Mouse (Mus musculus) stomach, embryonic 14.5 days (tissue): ENCODE data around the gene Wdtc1. TPM values are rescaled to one million over a fixed set of nuclear protein-coding genes. Genes with fewer than 3 reads are reported as not detected.
A peak's percentile ranks its signal among the peaks of the same experiment; 100 is the strongest.

ENCODE experiments used
- ATAC-seq: fragments of 200-750 bp; cut with Nextera tagmentation; 2 replicates; pipeline ENCODE4 v1.8.0; 2017; ENCODE audit warnings: low read depth, moderate TSS enrichment; ENCODE audit not compliant: insufficient number of reproducible peaks, insufficient read depth, low FRiP score
- H3K27ac ChIP-seq: fragments of 300-500 bp; sonication (generic); 2 replicates; pipeline ENCODE4 v1.5.1; 2014; ENCODE audit warnings: mild to moderate bottlenecking, low read length, moderate library complexity, mixed read lengths
- H3K27me3 ChIP-seq: fragments of 300-500 bp; sonication (generic); 2 replicates; pipeline ENCODE4 v1.6.1; 2014; ENCODE audit warnings: low read length, control low read depth, mixed read lengths; ENCODE audit not compliant: control insufficient read depth, insufficient read depth
- H3K36me3 ChIP-seq: fragments of 300-500 bp; sonication (generic); 2 replicates; pipeline ENCODE4 v1.6.1; 2014; ENCODE audit warnings: mild to moderate bottlenecking, control low read depth, low read length, moderate library complexity, mixed read lengths; ENCODE audit not compliant: control insufficient read depth, insufficient read depth
- H3K4me1 ChIP-seq: fragments of 300-500 bp; sonication (generic); 2 replicates; pipeline ENCODE4 v1.6.1; 2014; ENCODE audit warnings: low read length, control low read depth, mixed read lengths; ENCODE audit not compliant: control insufficient read depth, insufficient read depth
- H3K4me2 ChIP-seq: fragments of 300-500 bp; sonication (generic); replicated peaks from 2 replicates; pipeline ENCODE4 v1.6.1; 2014; ENCODE audit warnings: low read depth, low read length, control low read depth
- H3K4me3 ChIP-seq: fragments of 300-500 bp; sonication (generic); 2 replicates; pipeline ENCODE4 v1.5.1; 2014; ENCODE audit warnings: low read depth, low read length, control low read depth
- H3K9ac ChIP-seq: fragments of 300-500 bp; sonication (generic); replicated peaks from 2 replicates; pipeline ENCODE4 v1.6.1; 2014; ENCODE audit warnings: low read depth, mild to moderate bottlenecking, control low read depth, low read length, moderate library complexity, mixed read lengths
- H3K9me3 ChIP-seq: fragments of 300-500 bp; sonication (generic); 2 replicates; pipeline ENCODE4 v1.6.1; 2016; ENCODE audit warnings: low read depth, low read length, control low read depth; ENCODE audit not compliant: control insufficient read depth
- WGBS: fragments of 180-500 bp; shearing (Covaris S2); extraction: QIAGEN DNeasy Blood & Tissue Kit; methylation state at CpG from one replicate; pipeline ENCODE4 v1.1.7; 2014; 5-methylcytosine and 5-hydroxymethylcytosine counted together
- polyA plus RNA-seq: library from polyadenylated mRNA; unstranded; fragments of >200 nt; fragmentation: Nextera tagmentation; extraction: Ambion mirVana; gene quantifications from 2 replicates; pipeline ENCODE4 v1.2.1, GENCODE M21; 2014

The Wdtc1 gene
- 18.5 and 19.9 TPM in 2 replicates for polyA plus RNA-seq

DNA sequence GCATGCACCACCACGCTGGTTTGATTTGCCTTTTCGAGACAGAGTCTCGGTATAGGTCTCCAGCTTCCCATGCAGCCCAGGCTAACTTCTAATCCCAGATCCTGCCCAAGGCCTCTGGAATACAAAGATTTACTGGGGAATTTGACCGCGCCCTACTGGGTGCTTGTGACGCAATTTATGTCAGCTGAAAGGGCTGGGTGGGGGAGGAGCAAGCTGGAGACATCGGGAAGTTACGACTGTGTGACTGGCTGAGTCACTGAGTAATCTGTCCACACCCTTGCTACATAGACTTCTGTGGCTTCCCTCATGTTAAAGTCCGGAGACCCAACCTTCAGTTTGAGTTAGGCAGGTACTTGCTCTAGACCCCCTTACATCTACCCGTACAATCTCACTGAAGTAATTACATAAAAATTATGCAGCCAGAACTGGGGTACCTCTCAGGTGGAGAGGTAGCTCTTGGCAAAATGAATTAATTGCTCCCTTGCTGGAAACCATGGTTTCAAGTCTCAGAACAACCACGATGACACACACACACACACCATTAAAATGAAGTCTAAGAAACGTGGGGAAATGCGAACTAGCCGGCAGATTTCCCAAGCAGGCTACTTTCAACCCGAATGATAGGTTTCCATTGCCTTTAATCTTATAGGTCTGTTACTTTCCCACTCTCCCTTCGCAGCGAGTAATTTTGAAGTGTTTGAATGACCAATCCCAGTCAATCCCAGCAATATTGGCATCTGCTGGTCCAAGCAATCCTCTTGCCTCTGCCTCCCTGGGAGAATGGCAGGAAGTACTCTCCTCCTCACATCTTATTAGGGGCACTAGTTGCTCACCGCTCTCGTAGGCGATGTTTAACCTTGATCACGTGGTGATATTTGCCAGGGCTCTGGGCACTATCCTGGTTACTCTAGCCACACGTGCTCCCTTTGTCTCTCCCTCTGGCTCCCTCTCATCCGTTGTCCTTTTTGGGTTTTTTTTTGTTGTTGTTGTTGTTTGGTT, at the start of gene Wdtc1:
Gene Wdtc1 (minus strand): TSS at position 115 of the 999 bp plus-strand sequence.
- H3K27me3 ChIP-seq: no peaks in the 10 kb centered on the region
- 84% methylated on average over 23 of the region's 23 CpGs for WGBS
- no peak for ATAC-seq

DNA sequence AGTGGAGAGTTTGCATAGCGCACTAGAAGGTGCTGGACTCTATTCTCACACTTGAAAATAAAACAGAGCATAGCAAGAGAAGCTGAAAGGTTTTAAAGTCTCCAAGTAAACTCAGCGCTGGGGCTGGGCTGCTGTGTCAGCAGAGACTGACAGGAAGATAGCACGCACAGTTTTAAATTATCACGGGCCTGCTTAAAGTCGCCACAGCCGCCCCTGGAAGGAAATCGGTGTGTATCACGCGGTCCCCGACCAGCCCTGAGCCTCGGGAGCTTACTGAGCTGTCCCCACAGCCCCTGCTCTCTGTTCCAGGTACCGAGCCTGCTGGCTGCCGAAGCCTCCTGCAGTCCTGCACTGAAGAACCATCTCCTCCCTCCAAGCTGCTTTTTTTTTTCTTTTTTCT, 48.7 kb upstream of the Wdtc1 start:
- Histone ChIP-seq H3K9me3 (no peaks in the 10 kb centered on the region), H3K4me3 (no peak overlapping the region), H3K27ac (peak overlapping the region; percentile 33; the same call in 1 of the 2 replicates), H3K4me1 (peaks cover 18% of the 10 kb centered on the region), H3K27me3 (no peaks in the 10 kb centered on the region), H3K36me3 (no peaks in the 10 kb centered on the region), H3K4me2 (no peak overlapping the region), H3K9ac (no peak overlapping the region)
- WGBS: 37% methylated on average over 13 of the region's 13 CpGs
- no peak for ATAC-seq

More for the DNA sequence above, at the start of gene Wdtc1:
- Histone ChIP-seq H3K9ac (no peak within 1 kb of the TSS), H3K36me3 (no peaks in the 10 kb centered on the region), H3K4me2 (no peak within 1 kb of the TSS), H3K9me3 (no peaks in the 10 kb centered on the region), H3K4me1 (no peaks in the 10 kb centered on the region), H3K27ac (no peak within 1 kb of the TSS), H3K4me3 (no peak within 1 kb of the TSS)

DNA sequence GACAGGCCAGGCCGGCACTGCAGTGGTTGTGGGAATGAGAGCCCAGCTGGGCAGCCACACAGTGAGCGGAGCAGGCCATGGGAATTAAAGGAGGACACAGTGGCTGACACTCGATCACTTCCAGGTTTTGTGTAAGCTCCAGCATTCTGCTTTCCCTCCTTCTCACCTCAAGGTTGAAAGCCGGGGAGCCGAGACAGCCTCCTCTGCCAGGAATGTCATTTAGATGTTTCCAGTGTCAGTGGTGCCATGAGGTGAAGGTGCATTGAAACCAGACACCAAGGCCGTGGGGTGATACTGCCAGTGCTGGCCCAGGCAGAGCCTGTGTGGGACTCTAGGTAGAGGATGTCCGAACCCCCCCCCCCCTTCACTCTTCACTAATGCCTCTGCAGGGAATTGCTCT, 46.8 kb upstream of the Wdtc1 start:
- Histone ChIP-seq H3K4me3 (no peak overlapping the region), H3K9ac (no peak overlapping the region), H3K9me3 (no peaks in the 10 kb centered on the region), H3K36me3 (no peaks in the 10 kb centered on the region), H3K27ac (peak overlapping the region; percentile 10; the same call in 1 of the 2 replicates), H3K4me2 (no peak overlapping the region), H3K4me1 (peaks cover 36% of the 10 kb centered on the region), H3K27me3 (no peaks in the 10 kb centered on the region)
- 47% methylated on average over 7 of the region's 7 CpGs for WGBS
- no peak for ATAC-seq

DNA sequence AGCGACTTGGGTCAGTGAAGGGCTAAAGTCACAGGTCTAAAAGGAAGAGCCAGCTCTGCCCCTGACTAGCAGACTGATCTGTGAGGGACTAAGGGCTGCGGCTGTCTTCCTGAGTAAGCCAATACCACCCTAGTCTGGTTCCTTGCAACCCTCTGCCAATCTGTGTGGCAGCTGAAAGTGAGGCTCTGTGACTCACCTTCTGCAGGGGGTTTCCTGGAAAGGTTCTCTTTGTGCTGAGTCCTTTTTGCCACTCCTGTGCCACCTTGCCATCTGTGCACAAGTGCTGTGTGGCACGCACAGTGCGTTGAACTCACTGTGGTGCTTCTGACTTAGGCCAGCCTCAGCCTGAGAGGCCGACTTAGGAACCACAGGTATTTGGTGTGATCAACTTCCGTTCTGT, 46.2 kb upstream of the Wdtc1 start:
- H3K27me3 ChIP-seq: no peaks in the 10 kb centered on the region
- WGBS: 81% methylated on average over 6 of the region's 6 CpGs
- no peak overlapping the region for H3K4me3 ChIP-seq
- no peak overlapping the region for H3K9ac ChIP-seq
- peak overlapping the region; percentile 10; the same call in 1 of the 2 replicates for H3K27ac ChIP-seq
- no peaks in the 10 kb centered on the region for H3K9me3 ChIP-seq
- no peak overlapping the region for H3K4me2 ChIP-seq
- H3K36me3 ChIP-seq: no peaks in the 10 kb centered on the region
- peaks cover 41% of the 10 kb centered on the region for H3K4me1 ChIP-seq
- no peak for ATAC-seq

DNA sequence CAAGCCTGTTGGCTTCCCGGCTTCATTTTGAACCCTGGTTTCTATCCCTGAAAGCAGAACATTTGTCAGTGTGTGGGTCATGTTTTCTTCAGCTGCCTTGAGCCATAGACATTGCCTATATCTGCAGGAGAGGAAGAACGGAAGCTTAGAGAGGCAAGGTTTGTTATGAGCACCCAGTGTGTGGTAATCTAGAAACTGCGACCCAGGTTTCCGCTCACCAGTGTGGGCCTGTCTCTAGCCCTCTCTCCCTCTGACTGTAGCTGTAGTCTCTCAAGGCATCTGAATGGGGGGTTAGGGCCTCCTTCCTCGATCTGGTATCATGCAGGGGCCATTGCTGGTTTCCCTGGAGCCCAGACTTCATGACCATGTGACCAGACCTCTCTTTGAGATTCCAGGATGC, 45.3 kb upstream of the Wdtc1 start:
- Histone ChIP-seq H3K27ac (no peak overlapping the region), H3K9ac (no peak overlapping the region), H3K4me3 (no peak overlapping the region), H3K4me1 (peaks cover 45% of the 10 kb centered on the region), H3K36me3 (no peaks in the 10 kb centered on the region), H3K4me2 (no peak overlapping the region), H3K27me3 (no peaks in the 10 kb centered on the region), H3K9me3 (no peaks in the 10 kb centered on the region)
- ATAC-seq: no peak
- 75% methylated on average over 5 of the region's 5 CpGs for WGBS

DNA sequence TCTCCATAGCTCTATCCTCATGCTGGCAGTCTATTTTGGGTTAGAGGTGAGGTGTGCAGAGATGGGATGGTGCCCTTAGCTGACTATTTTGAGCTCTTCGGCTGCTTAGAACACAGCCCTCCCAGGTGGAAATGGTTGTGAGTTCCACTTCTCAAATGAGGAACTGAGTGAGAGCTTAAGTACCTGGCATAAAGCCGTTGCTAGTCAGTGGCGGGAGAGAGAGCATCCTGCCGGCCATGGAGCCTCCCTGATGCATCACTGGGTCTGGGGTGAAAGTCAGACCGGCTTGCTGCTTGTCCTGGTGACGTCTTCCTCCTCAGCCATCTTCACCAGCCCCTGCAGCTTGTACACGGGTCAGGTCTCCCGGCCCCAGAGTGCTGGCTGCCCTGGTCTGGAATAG, 44.7 kb upstream of the Wdtc1 start:
- no peaks in the 10 kb centered on the region for H3K36me3 ChIP-seq
- no peak overlapping the region for H3K9ac ChIP-seq
- H3K4me3 ChIP-seq: no peak overlapping the region
- no peak overlapping the region for H3K4me2 ChIP-seq
- no peak overlapping the region for H3K27ac ChIP-seq
- 79% methylated on average over 8 of the region's 8 CpGs for WGBS
- no peaks in the 10 kb centered on the region for H3K27me3 ChIP-seq
- H3K4me1 ChIP-seq: peaks cover 45% of the 10 kb centered on the region
- H3K9me3 ChIP-seq: no peaks in the 10 kb centered on the region
- no peak for ATAC-seq

DNA sequence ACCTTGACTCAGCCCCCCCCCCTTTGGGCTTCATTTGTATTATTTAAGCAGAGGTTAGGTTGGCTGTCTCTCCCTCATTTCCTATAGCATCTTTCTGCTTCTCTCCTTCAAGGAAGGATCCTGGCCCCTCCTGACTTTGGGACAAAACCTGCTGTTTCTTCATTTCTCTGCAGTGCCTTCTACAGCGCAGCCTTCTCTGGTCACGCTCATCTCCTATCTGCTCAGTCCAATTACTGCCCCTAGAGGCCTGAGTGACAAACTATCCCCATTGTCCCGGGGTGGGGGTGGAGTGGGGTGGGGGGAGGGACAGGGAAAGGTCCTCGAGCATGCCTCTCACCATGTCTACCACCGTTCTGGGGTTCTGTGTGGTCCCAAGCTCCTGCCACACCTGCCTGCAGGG, 44.0 kb upstream of the Wdtc1 start:
- WGBS: 54% methylated on average over 5 of the region's 5 CpGs
- ATAC-seq: no peak
- peaks cover 45% of the 10 kb centered on the region for H3K4me1 ChIP-seq

DNA sequence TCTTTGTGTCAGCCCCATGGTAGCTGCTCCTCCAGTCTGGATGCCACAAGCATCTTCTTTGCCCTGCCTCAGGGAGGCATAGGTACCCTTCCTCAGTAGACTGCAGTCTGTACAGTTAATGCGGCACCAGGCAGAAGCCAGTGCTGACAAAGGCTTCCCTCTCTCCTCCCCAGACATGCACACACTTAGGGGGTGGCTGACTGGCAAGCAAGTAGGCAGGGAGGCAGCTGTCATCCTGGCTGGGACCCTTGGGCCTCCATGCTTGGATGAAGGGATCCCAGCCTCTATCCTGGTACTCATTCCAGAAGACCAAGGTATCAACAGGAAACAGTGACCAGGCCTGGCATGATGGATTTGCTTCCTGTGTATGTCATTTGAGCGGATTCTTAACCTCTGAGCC, 42.8 kb upstream of the Wdtc1 start:
- no peak overlapping the region for H3K4me2 ChIP-seq
- H3K27me3 ChIP-seq: no peaks in the 10 kb centered on the region
- peaks cover 49% of the 10 kb centered on the region for H3K4me1 ChIP-seq
- H3K27ac ChIP-seq: 0 out of 2 replicates have a peak overlapping the region, but pooled peaks have one; percentile 7
- H3K4me3 ChIP-seq: no peak overlapping the region
- no peak for ATAC-seq
- H3K9me3 ChIP-seq: no peaks in the 10 kb centered on the region
- WGBS: 66% methylated on average over 2 of the region's 2 CpGs
- H3K36me3 ChIP-seq: no peaks in the 10 kb centered on the region
- H3K9ac ChIP-seq: no peak overlapping the region

More for the DNA sequence above, 44.0 kb upstream of the Wdtc1 start:
- no peak overlapping the region for H3K4me3 ChIP-seq
- no peaks in the 10 kb centered on the region for H3K36me3 ChIP-seq
- H3K9ac ChIP-seq: no peak overlapping the region
- no peak overlapping the region for H3K27ac ChIP-seq
- no peaks in the 10 kb centered on the region for H3K27me3 ChIP-seq
- no peaks in the 10 kb centered on the region for H3K9me3 ChIP-seq
- H3K4me2 ChIP-seq: no peak overlapping the region
